Mouse (Mus musculus) brain, embryonic 18.5 days (tissue): ENCODE results near the gene Olfr1431.
"Not testable (repeated sequence)": the region's sequence is repeated elsewhere in the genome, so short reads cannot be mapped to it uniquely, and the experiment has no call there.

Experiments
- DNase-seq: peaks from one replicate; pipeline ENCODE4 v3.0.0-alpha.2; 2012; ENCODE audit warnings: low read depth, low spot score

Olfr1431 gene

GRCm38 (mm10) chr19:12200334-12200733, at the start of gene Olfr1431:
Gene Olfr1431 (plus strand): TSS chr19:12200634.
- DNase-seq, result no peak

GRCm38 (mm10) chr19:12170062-12170599, 30.3 kb upstream of the Olfr1431 start, which contains the start of gene Olfr1555-ps1:
Gene Olfr1555-ps1 (minus strand): TSS chr19:12170112.
- DNase-seq, result not testable (repeated sequence)

- DNase-seq, result not testable (repeated sequence)
Measured at GRCm38 (mm10) chr19:12175431-12175830, 25.0 kb upstream of the Olfr1431 start.

GRCm38 (mm10) chr19:12199076-12199475, 1.4 kb upstream of the Olfr1431 start:
- not testable (repeated sequence) for DNase-seq

- not testable (repeated sequence) for DNase-seq
Measured at GRCm38 (mm10) chr19:12232496-12232895, 32.1 kb downstream of the Olfr1431 start, which contains the start of gene Olfr1432. Gene Olfr1432 (minus strand): TSS chr19:12232596.

GRCm38 (mm10) chr19:12241559-12241958, 41.1 kb downstream of the Olfr1431 start, which contains the start of gene Olfr262:
Gene Olfr262 (minus strand): TSS chr19:12241659.
- DNase-seq, result no peak

- no peak for DNase-seq
Measured at GRCm38 (mm10) chr19:12260732-12261131, 60.3 kb downstream of the Olfr1431 start, which contains the start of gene Olfr235. Gene Olfr235 (plus strand): TSS chr19:12261032.
